Mouse (Mus musculus) embryonic facial prominence, embryonic 13.5 days (tissue): Measurements from ENCODE around the gene Gltpd2. TPM values are rescaled to one million over a fixed set of nuclear protein-coding genes. Genes with fewer than 3 reads are reported as not detected.

Source experiments
- ATAC-seq: fragments of 200-750 bp; cut with Nextera tagmentation; 2 replicates; pipeline ENCODE4 v1.8.0; 2017; ENCODE audit warnings: low read depth; ENCODE audit not compliant: insufficient number of reproducible peaks, insufficient read depth, low FRiP score, low TSS enrichment
- H3K27ac ChIP-seq: fragments of 300-500 bp; sonication (generic); 2 replicates; pipeline ENCODE4 v1.5.1; 2015; ENCODE audit warnings: moderate library complexity, mild to moderate bottlenecking, inconsistent platforms
- H3K27me3 ChIP-seq: fragments of 300-500 bp; sonication (generic); 2 replicates; pipeline ENCODE4 v1.6.1; 2015; ENCODE audit warnings: mild to moderate bottlenecking, inconsistent platforms
- H3K36me3 ChIP-seq: fragments of 300-500 bp; sonication (generic); 2 replicates; pipeline ENCODE4 v1.6.1; 2015; ENCODE audit warnings: mild to moderate bottlenecking, inconsistent platforms
- H3K4me1 ChIP-seq: fragments of 300-500 bp; sonication (generic); 2 replicates; pipeline ENCODE4 v1.6.1; 2015; ENCODE audit warnings: inconsistent platforms
- H3K4me2 ChIP-seq: fragments of 300-500 bp; sonication (generic); 2 replicates; pipeline ENCODE4 v1.6.1; 2015; ENCODE audit warnings: moderate library complexity, mild to moderate bottlenecking, inconsistent platforms
- H3K4me3 ChIP-seq: fragments of 300-500 bp; sonication (generic); 2 replicates; pipeline ENCODE4 v1.5.1; 2015; ENCODE audit warnings: mild to moderate bottlenecking, inconsistent platforms
- H3K9ac ChIP-seq: fragments of 300-500 bp; sonication (generic); 2 replicates; pipeline ENCODE4 v1.6.1; 2015; ENCODE audit warnings: mild to moderate bottlenecking, inconsistent platforms
- H3K9me3 ChIP-seq: fragments of 300-500 bp; sonication (generic); 2 replicates; pipeline ENCODE4 v1.6.1; 2016; ENCODE audit warnings: inconsistent platforms
- WGBS: fragments of 180-500 bp; shearing (Covaris S2); methylation state at CpG from one replicate; pipeline ENCODE4 v1.1.7; 2015; ENCODE audit warnings: mixed read lengths; 5-methylcytosine and 5-hydroxymethylcytosine counted together
- polyA plus RNA-seq: library from polyadenylated mRNA; unstranded; fragments of >200 nt; fragmentation: Nextera tagmentation; extraction: Ambion mirVana; gene quantifications from 2 replicates; pipeline ENCODE4 v1.2.1, GENCODE M21; 2015

The Gltpd2 gene
- polyA plus RNA-seq, 1 experiment from 2014 or later: not detected

GRCm38 (mm10) chr11:70504970-70505369 is 14.0 kb upstream of the Gltpd2 start, which contains the start of gene Tm4sf5:
Gene Tm4sf5, plus strand, starts transcription at chr11:70505244.
- Histone ChIP-seq H3K4me2 (no peak within 1 kb of the TSS), H3K4me1 (peaks cover 4% of the 10 kb centered on the region), H3K27me3 (no peaks in the 10 kb centered on the region), H3K36me3 (no peaks in the 10 kb centered on the region), H3K9me3 (no peaks in the 10 kb centered on the region), H3K27ac (no peak within 1 kb of the TSS), H3K9ac (no peak within 1 kb of the TSS), H3K4me3 (no peak within 1 kb of the TSS)
- no peak for ATAC-seq
- 71% methylated on average over 9 of the region's 9 CpGs for WGBS

GRCm38 (mm10) chr11:70506385-70506784 is 12.6 kb upstream of the Gltpd2 start:
- no peak overlapping the region for H3K27ac ChIP-seq
- no peak for ATAC-seq
- no peak overlapping the region for H3K4me2 ChIP-seq
- no peak overlapping the region for H3K9ac ChIP-seq
- H3K27me3 ChIP-seq: no peaks in the 10 kb centered on the region
- peaks cover 4% of the 10 kb centered on the region for H3K4me1 ChIP-seq
- 20% methylated on average over 4 of the region's 4 CpGs for WGBS
- H3K9me3 ChIP-seq: no peaks in the 10 kb centered on the region
- H3K4me3 ChIP-seq: no peak overlapping the region
- no peaks in the 10 kb centered on the region for H3K36me3 ChIP-seq

- H3K27ac ChIP-seq: no peak overlapping the region
Observed at GRCm38 (mm10) chr11:70506962-70507515, 12.0 kb upstream of the Gltpd2 start.

GRCm38 (mm10) chr11:70509753-70510564 is 9.0 kb upstream of the Gltpd2 start:
- H3K4me2 ChIP-seq: peak overlapping the region; percentile 52
- H3K4me1 ChIP-seq: peaks cover 4% of the 10 kb centered on the region
- peak; percentile 65; the same call in 1 of the 2 replicates for ATAC-seq
- no peak overlapping the region for H3K27ac ChIP-seq
- H3K27me3 ChIP-seq: no peaks in the 10 kb centered on the region; the same call in 1 of the 2 replicates
- H3K9me3 ChIP-seq: no peaks in the 10 kb centered on the region
- H3K9ac ChIP-seq: 0 out of 2 replicates have a peak overlapping the region, but pooled peaks have one; percentile 40
- 9% methylated on average over 19 of the region's 19 CpGs for WGBS
- peak overlapping the region; percentile 19; the same call in 1 of the 2 replicates for H3K4me3 ChIP-seq
- H3K36me3 ChIP-seq: no peaks in the 10 kb centered on the region

More at GRCm38 (mm10) chr11:70506962-70507515, 12.0 kb upstream of the Gltpd2 start:
- no peak overlapping the region for H3K4me3 ChIP-seq
- no peaks in the 10 kb centered on the region for H3K9me3 ChIP-seq
- H3K9ac ChIP-seq: no peak overlapping the region
- H3K27me3 ChIP-seq: no peaks in the 10 kb centered on the region
- no peaks in the 10 kb centered on the region for H3K36me3 ChIP-seq
- WGBS: 69% methylated on average over 7 of the region's 7 CpGs
- no peak overlapping the region for H3K4me2 ChIP-seq
- H3K4me1 ChIP-seq: peaks cover 4% of the 10 kb centered on the region
- ATAC-seq: no peak

- 48% methylated on average over 2 of the region's 2 CpGs for WGBS
- H3K27ac ChIP-seq: no peak overlapping the region
Observed at GRCm38 (mm10) chr11:70511242-70511641, 7.8 kb upstream of the Gltpd2 start.

GRCm38 (mm10) chr11:70511825-70512224 is 7.2 kb upstream of the Gltpd2 start:
- H3K4me1 ChIP-seq: peaks cover 4% of the 10 kb centered on the region
- no peak overlapping the region for H3K27ac ChIP-seq
- no peaks in the 10 kb centered on the region for H3K9me3 ChIP-seq
- H3K4me3 ChIP-seq: no peak overlapping the region
- no peak for ATAC-seq
- no peaks in the 10 kb centered on the region; the same call in 1 of the 2 replicates for H3K27me3 ChIP-seq
- H3K4me2 ChIP-seq: no peak overlapping the region
- WGBS: 86% methylated on average over 7 of the region's 7 CpGs
- no peaks in the 10 kb centered on the region for H3K36me3 ChIP-seq
- H3K9ac ChIP-seq: no peak overlapping the region

More at GRCm38 (mm10) chr11:70511242-70511641, 7.8 kb upstream of the Gltpd2 start:
- no peak overlapping the region for H3K4me2 ChIP-seq
- H3K4me3 ChIP-seq: no peak overlapping the region
- no peak for ATAC-seq
- no peak overlapping the region for H3K9ac ChIP-seq
- peaks cover 4% of the 10 kb centered on the region for H3K4me1 ChIP-seq
- H3K27me3 ChIP-seq: no peaks in the 10 kb centered on the region; the same call in 1 of the 2 replicates
- H3K9me3 ChIP-seq: no peaks in the 10 kb centered on the region
- H3K36me3 ChIP-seq: no peaks in the 10 kb centered on the region

GRCm38 (mm10) chr11:70512709-70513342 is 6.2 kb upstream of the Gltpd2 start:
- H3K36me3 ChIP-seq: no peaks in the 10 kb centered on the region
- no peak overlapping the region for H3K4me3 ChIP-seq
- no peaks in the 10 kb centered on the region for H3K9me3 ChIP-seq
- no peak overlapping the region for H3K27ac ChIP-seq
- no peak overlapping the region for H3K4me2 ChIP-seq
- no peak overlapping the region for H3K9ac ChIP-seq
- H3K27me3 ChIP-seq: no peaks in the 10 kb centered on the region; the same call in 1 of the 2 replicates
- 64% methylated on average over 7 of the region's 7 CpGs for WGBS
- no peak for ATAC-seq
- peaks cover 4% of the 10 kb centered on the region for H3K4me1 ChIP-seq

- ATAC-seq: no peak
- H3K27ac ChIP-seq: no peak overlapping the region; the same call in 1 of the 2 replicates
- no peaks in the 10 kb centered on the region for H3K9me3 ChIP-seq
- H3K4me3 ChIP-seq: no peak overlapping the region
- 52% methylated on average over 11 of the region's 11 CpGs for WGBS
- H3K4me1 ChIP-seq: peaks cover 4% of the 10 kb centered on the region
- no peak overlapping the region for H3K9ac ChIP-seq
- no peaks in the 10 kb centered on the region; the same call in 1 of the 2 replicates for H3K27me3 ChIP-seq
- H3K36me3 ChIP-seq: no peaks in the 10 kb centered on the region
- no peak overlapping the region for H3K4me2 ChIP-seq
Observed at GRCm38 (mm10) chr11:70513520-70513919, 5.5 kb upstream of the Gltpd2 start.

GRCm38 (mm10) chr11:70514288-70514687 is 4.7 kb upstream of the Gltpd2 start, which contains the start of gene Vmo1:
Gene Vmo1, minus strand, starts transcription at chr11:70514616.
- H3K27ac ChIP-seq: no peak within 1 kb of the TSS; the same call in 1 of the 2 replicates
- no peaks in the 10 kb centered on the region for H3K9me3 ChIP-seq
- WGBS: 85% methylated on average over 7 of the region's 7 CpGs
- no peaks in the 10 kb centered on the region for H3K36me3 ChIP-seq
- 0 out of 2 replicates have a peak within 1 kb of the TSS, but pooled peaks have one; percentile 6 for H3K9ac ChIP-seq
- no peak within 1 kb of the TSS for H3K4me3 ChIP-seq
- H3K4me2 ChIP-seq: no peak within 1 kb of the TSS
- H3K4me1 ChIP-seq: peaks cover 4% of the 10 kb centered on the region
- no peak for ATAC-seq
- H3K27me3 ChIP-seq: no peaks in the 10 kb centered on the region; the same call in 1 of the 2 replicates

- no peak overlapping the region for H3K9ac ChIP-seq
- no peak for ATAC-seq
- peaks cover 13% of the 10 kb centered on the region for H3K4me1 ChIP-seq
- H3K36me3 ChIP-seq: no peaks in the 10 kb centered on the region
- no peaks in the 10 kb centered on the region for H3K9me3 ChIP-seq
- 18% methylated on average over 2 of the region's 2 CpGs for WGBS
- no peak overlapping the region for H3K4me3 ChIP-seq
- H3K4me2 ChIP-seq: no peak overlapping the region
- H3K27ac ChIP-seq: no peak overlapping the region
- peaks cover 13% of the 10 kb centered on the region for H3K27me3 ChIP-seq
Observed at GRCm38 (mm10) chr11:70516352-70516751, 2.6 kb upstream of the Gltpd2 start.

GRCm38 (mm10) chr11:70518436-70518835 is 560 bp upstream of the Gltpd2 start:
- Histone ChIP-seq H3K27ac (no peak overlapping the region), H3K4me1 (peaks cover 13% of the 10 kb centered on the region)
- WGBS: 52% methylated on average over 1 of the region's 1 CpGs

More at GRCm38 (mm10) chr11:70518436-70518835, 560 bp upstream of the Gltpd2 start:
- no peak overlapping the region for H3K4me3 ChIP-seq
- no peaks in the 10 kb centered on the region for H3K36me3 ChIP-seq
- peaks cover 13% of the 10 kb centered on the region for H3K27me3 ChIP-seq
- H3K9ac ChIP-seq: no peak overlapping the region
- no peak for ATAC-seq
- H3K9me3 ChIP-seq: no peaks in the 10 kb centered on the region
- no peak overlapping the region for H3K4me2 ChIP-seq
